Mouse (Mus musculus): ENCODE results near the gene Sema3e. TPM values are rescaled to one million over a fixed set of nuclear protein-coding genes. Genes with fewer than 3 reads are reported as not detected.

Gene Sema3e
- polyA plus RNA-seq, 1 experiment from 2014 or later: 0.02 TPM

- 57% methylated on average over 1 of the region's 1 CpGs for WGBS (ENCODE audit: insufficient replicate concordance)
- Histone ChIP-seq H3K27ac (ENCODE audit: low read depth) (no peak overlapping the region), H3K9me3 (ENCODE audit: low read length) (no peaks in the 10 kb centered on the region), H3K4me3 (ENCODE audit: low read depth, low read length) (no peak overlapping the region), H3K4me2 (ENCODE audit: low read depth, low read length) (no peak overlapping the region), H3K36me3 (replicated peaks; ENCODE audit: insufficient read depth, low read length) (no peaks in the 10 kb centered on the region), H3K27me3 (ENCODE audit: insufficient read depth, low read length) (no peaks in the 10 kb centered on the region), H3K4me1 (ENCODE audit: insufficient read depth) (no peaks in the 10 kb centered on the region), H3K9ac (replicated peaks) (no peak overlapping the region)
- ATAC-seq (no peak), DNase-seq (no peak)
- TF ChIP-seq CTCF (IDR thresholded peaks at IDR 0.05; ENCODE audit: low read depth): no peak
- TF ChIP-seq EP300 (IDR thresholded peaks at IDR 0.05; ENCODE audit: low read depth): no peak
Measured at GRCm38 (mm10) chr5:13987123-13987522, 38.0 kb upstream of the Sema3e start.

- H3K27me3 ChIP-seq (ENCODE audit: insufficient read depth, low read length): no peaks in the 10 kb centered on the region
- no peaks in the 10 kb centered on the region for H3K9me3 ChIP-seq (ENCODE audit: low read length)
- no peak for ATAC-seq
Measured at GRCm38 (mm10) chr5:13988023-13988422, 37.1 kb upstream of the Sema3e start.

GRCm38 (mm10) chr5:13992734-13993396 is 32.2 kb upstream of the Sema3e start:
- H3K27me3 ChIP-seq (ENCODE audit: insufficient read depth, low read length): no peaks in the 10 kb centered on the region
- DNase-seq (no peak), ATAC-seq (no peak)
- H3K4me3 ChIP-seq (ENCODE audit: low read depth, low read length): no peak overlapping the region
- WGBS (ENCODE audit: insufficient replicate concordance): 37% methylated on average over 11 of the region's 11 CpGs
- H3K4me2 ChIP-seq (ENCODE audit: low read depth, low read length): no peak overlapping the region
- no peaks in the 10 kb centered on the region for H3K9me3 ChIP-seq (ENCODE audit: low read length)
- TF ChIP-seq EP300 (IDR thresholded peaks at IDR 0.05; ENCODE audit: low read depth) (no peak), CTCF (IDR thresholded peaks at IDR 0.05; ENCODE audit: low read depth) (no peak)
- H3K4me1 ChIP-seq (ENCODE audit: insufficient read depth): no peaks in the 10 kb centered on the region
- no peaks in the 10 kb centered on the region for H3K36me3 ChIP-seq (replicated peaks; ENCODE audit: insufficient read depth, low read length)
- no peak overlapping the region for H3K27ac ChIP-seq (ENCODE audit: low read depth)
- H3K9ac ChIP-seq (replicated peaks): no peak overlapping the region

More at GRCm38 (mm10) chr5:13988023-13988422, 37.1 kb upstream of the Sema3e start:
- Histone ChIP-seq H3K9ac (replicated peaks) (no peak overlapping the region), H3K4me3 (ENCODE audit: low read depth, low read length) (no peak overlapping the region), H3K27ac (ENCODE audit: low read depth) (no peak overlapping the region), H3K36me3 (replicated peaks; ENCODE audit: insufficient read depth, low read length) (no peaks in the 10 kb centered on the region), H3K4me1 (ENCODE audit: insufficient read depth) (no peaks in the 10 kb centered on the region), H3K4me2 (ENCODE audit: low read depth, low read length) (no peak overlapping the region)
- no peak for TF ChIP-seq EP300 (IDR thresholded peaks at IDR 0.05; ENCODE audit: low read depth)
- TF ChIP-seq CTCF (IDR thresholded peaks at IDR 0.05; ENCODE audit: low read depth): no peak
- DNase-seq: no peak
- 62% methylated on average over 2 of the region's 2 CpGs for whole genome bisulfite sequencing (ENCODE audit: insufficient replicate concordance)

- 83% methylated on average over 7 of the region's 7 CpGs for WGBS (ENCODE audit: insufficient replicate concordance)
- no peak for DNase-seq
Measured at GRCm38 (mm10) chr5:14028341-14028740, 3.3 kb downstream of the Sema3e start.

GRCm38 (mm10) chr5:14030796-14031195 is 5.7 kb downstream of the Sema3e start:
- no peaks in the 10 kb centered on the region for H3K27me3 ChIP-seq (ENCODE audit: insufficient read depth, low read length)
- H3K4me3 ChIP-seq (ENCODE audit: low read depth, low read length): no peak overlapping the region
- H3K9me3 ChIP-seq (ENCODE audit: low read length): no peaks in the 10 kb centered on the region
- DNase-seq (no peak), ATAC-seq (no peak)
- H3K4me2 ChIP-seq (ENCODE audit: low read depth, low read length): no peak overlapping the region
- no peaks in the 10 kb centered on the region for H3K4me1 ChIP-seq (ENCODE audit: insufficient read depth)
- no peak overlapping the region for H3K9ac ChIP-seq (replicated peaks)
- WGBS (ENCODE audit: insufficient replicate concordance): 76% methylated on average over 1 of the region's 1 CpGs
- H3K27ac ChIP-seq (ENCODE audit: low read depth): no peak overlapping the region
- H3K36me3 ChIP-seq (replicated peaks; ENCODE audit: insufficient read depth, low read length): no peaks in the 10 kb centered on the region
- TF ChIP-seq EP300 (IDR thresholded peaks at IDR 0.05; ENCODE audit: low read depth) (no peak), CTCF (IDR thresholded peaks at IDR 0.05; ENCODE audit: low read depth) (no peak)

More at GRCm38 (mm10) chr5:14028341-14028740, 3.3 kb downstream of the Sema3e start:
- no peaks in the 10 kb centered on the region for H3K4me1 ChIP-seq (ENCODE audit: insufficient read depth)
- no peak overlapping the region for H3K27ac ChIP-seq (ENCODE audit: low read depth)
- no peak overlapping the region for H3K9ac ChIP-seq (replicated peaks)
- H3K9me3 ChIP-seq (ENCODE audit: low read length): no peaks in the 10 kb centered on the region
- H3K36me3 ChIP-seq (replicated peaks; ENCODE audit: insufficient read depth, low read length): no peaks in the 10 kb centered on the region
- H3K4me3 ChIP-seq (ENCODE audit: low read depth, low read length): no peak overlapping the region
- no peak for ATAC-seq
- TF ChIP-seq EP300 (IDR thresholded peaks at IDR 0.05; ENCODE audit: low read depth) (no peak), CTCF (IDR thresholded peaks at IDR 0.05; ENCODE audit: low read depth) (no peak)
- H3K4me2 ChIP-seq (ENCODE audit: low read depth, low read length): no peak overlapping the region
- H3K27me3 ChIP-seq (ENCODE audit: insufficient read depth, low read length): 0 out of 2 replicates have a peak, but pooled peaks cover 8% of the 10 kb centered on the region

- DNase-seq (no peak), ATAC-seq (no peak)
- no peak overlapping the region for H3K9ac ChIP-seq (replicated peaks)
- WGBS (ENCODE audit: insufficient replicate concordance): 32% methylated on average over 4 of the region's 4 CpGs
- H3K4me3 ChIP-seq (ENCODE audit: low read depth, low read length): no peak overlapping the region
- no peaks in the 10 kb centered on the region for H3K36me3 ChIP-seq (replicated peaks; ENCODE audit: insufficient read depth, low read length)
- TF ChIP-seq EP300 (IDR thresholded peaks at IDR 0.05; ENCODE audit: low read depth) (no peak), CTCF (IDR thresholded peaks at IDR 0.05; ENCODE audit: low read depth) (no peak)
- H3K27me3 ChIP-seq (ENCODE audit: insufficient read depth, low read length): no peaks in the 10 kb centered on the region
- H3K9me3 ChIP-seq (ENCODE audit: low read length): no peaks in the 10 kb centered on the region
- no peaks in the 10 kb centered on the region for H3K4me1 ChIP-seq (ENCODE audit: insufficient read depth)
- H3K4me2 ChIP-seq (ENCODE audit: low read depth, low read length): no peak overlapping the region
- H3K27ac ChIP-seq (ENCODE audit: low read depth): no peak overlapping the region
Measured at GRCm38 (mm10) chr5:14032056-14032455, 7.0 kb downstream of the Sema3e start.
